Mouse (Mus musculus): ENCODE results near the gene Olfr988. TPM values are rescaled to one million over a fixed set of nuclear protein-coding genes. Genes with fewer than 3 reads are reported as not detected.
"Not testable (repeated sequence)": the region's sequence is repeated elsewhere in the genome, so short reads cannot be mapped to it uniquely, and the experiment has no call there.

Gene Olfr988
- not detected for total RNA-seq (2021)

GRCm38 (mm10) chr2:85363127-85363526 lies at the start of gene Olfr988:
TSS of gene Olfr988 (minus strand) at chr2:85363227.
- DNase-seq (ENCODE audit: low spot score); intact Hi-C loops (cut with DNase I): not testable (repeated sequence)

- no peak for DNase-seq (ENCODE audit: low spot score)
Measured at GRCm38 (mm10) chr2:85409369-85409768, 46.3 kb upstream of the Olfr988 start, which contains the start of gene Olfr992. TSS of gene Olfr992 (minus strand) at chr2:85409469.

GRCm38 (mm10) chr2:85339972-85340371 lies 23.1 kb downstream of the Olfr988 start:
- intact Hi-C loops (cut with DNase I), result no loop called here
- no peak for DNase-seq (ENCODE audit: low spot score)

More at GRCm38 (mm10) chr2:85409369-85409768, 46.3 kb upstream of the Olfr988 start, which contains the start of gene Olfr992:
- intact Hi-C loops (cut with DNase I), result no loop called here

GRCm38 (mm10) chr2:85339215-85339614 lies 23.8 kb downstream of the Olfr988 start, which contains the start of gene Olfr987:
TSS of gene Olfr987 (minus strand) at chr2:85339315.
- DNase-seq (ENCODE audit: low spot score); intact Hi-C loops (cut with DNase I): not testable (repeated sequence)

GRCm38 (mm10) chr2:85319106-85319505 lies 43.9 kb downstream of the Olfr988 start:
- DNase-seq (ENCODE audit: low spot score), result no peak
- intact Hi-C loops (cut with DNase I), result no loop called here

Other genes starting within 250 kb of the Olfr988 start
- gene Aplnr, start 227.0 kb downstream of the Olfr988 start, total RNA-seq (2021), result 10 to 100 TPM; 48.6 to 54.3 TPM
- 1 to 10 TPM; 1.6 to 2.8 TPM for gene Lrrc55, start 166.0 kb downstream of the Olfr988 start, total RNA-seq (2021)
- gene Olfr987, start 23.9 kb downstream of the Olfr988 start, total RNA-seq (2021), result not detected
- not detected for gene Olfr992, start 46.2 kb upstream of the Olfr988 start, total RNA-seq (2021)
- gene Olfr993, start 51.6 kb upstream of the Olfr988 start, total RNA-seq (2021), result not detected
- not detected for gene Olfr994, start 73.2 kb upstream of the Olfr988 start, total RNA-seq (2021)
- not detected for gene Olfr995, start 80.4 kb upstream of the Olfr988 start, total RNA-seq (2021)
- gene 4833423E24Rik, start 155.8 kb upstream of the Olfr988 start, total RNA-seq (2021), result not detected
- not detected for gene Olfr996, start 216.0 kb upstream of the Olfr988 start, total RNA-seq (2021)
- not detected for gene Olfr998, start 225.7 kb upstream of the Olfr988 start, total RNA-seq (2021)
- gene Olfr1000, start 248.7 kb upstream of the Olfr988 start, total RNA-seq (2021), result not detected

Measured in heart, postnatal 25 days (tissue).